Mouse (Mus musculus): ENCODE measurements around the gene Notch1. TPM values are rescaled to one million over a fixed set of nuclear protein-coding genes. Genes with fewer than 3 reads are reported as not detected.

Gene Notch1
- polyA plus RNA-seq, 1 experiment, result 4.5 TPM

GRCm38 (mm10) chr2:26482824-26483223, 33.6 kb downstream of the Notch1 start:
- Histone ChIP-seq H3K79me2 (ENCODE audit: control insufficient read depth, insufficient read depth) (no peaks in the 10 kb centered on the region), H3K4me3 (ENCODE audit: insufficient read depth, poor library complexity, severe bottlenecking) (no peak overlapping the region), H3ac (ENCODE audit: control insufficient read depth, insufficient read length, low read depth) (no peak overlapping the region), H3K79me3 (ENCODE audit: low read depth) (no peaks in the 10 kb centered on the region), H3K27me3 (ENCODE audit: control insufficient read depth, insufficient read depth, insufficient read length) (no peaks in the 10 kb centered on the region), H3K36me3 (ENCODE audit: control insufficient read depth, insufficient read depth) (no peaks in the 10 kb centered on the region)
- no peak for TF ChIP-seq CTCF (IDR thresholded peaks at IDR 0.05; ENCODE audit: control insufficient read depth, insufficient read depth, insufficient read length)
- TF ChIP-seq MYOG (IDR thresholded peaks at IDR 0.05; ENCODE audit: control insufficient read depth, extremely low read depth, insufficient read length), result no peak
- no peak for TF ChIP-seq MYOD1 (IDR thresholded peaks at IDR 0.05; ENCODE audit: control insufficient read depth, insufficient read length, low read depth)
- TF ChIP-seq CEBPB (IDR thresholded peaks at IDR 0.05; ENCODE audit: low read depth), result no peak
- TF ChIP-seq USF1 (IDR thresholded peaks at IDR 0.05; ENCODE audit: low read depth), result no peak
- TF ChIP-seq MAX (IDR thresholded peaks at IDR 0.05), result no peak
- TF ChIP-seq FOSL1 (IDR thresholded peaks at IDR 0.05; ENCODE audit: insufficient read depth, low read length, poor library complexity, severe bottlenecking), result no peak

- Histone ChIP-seq H3K36me3 (ENCODE audit: control insufficient read depth, insufficient read depth) (peaks cover 7% of the 10 kb centered on the region), H3K79me2 (ENCODE audit: control insufficient read depth, insufficient read depth) (no peaks in the 10 kb centered on the region)
- TF ChIP-seq CEBPB (IDR thresholded peaks at IDR 0.05; ENCODE audit: low read depth), result no peak
- TF ChIP-seq MAX (IDR thresholded peaks at IDR 0.05), result no peak
- TF ChIP-seq MYOD1 (IDR thresholded peaks at IDR 0.05; ENCODE audit: control insufficient read depth, insufficient read length, low read depth), result no peak
- TF ChIP-seq MYOG (IDR thresholded peaks at IDR 0.05; ENCODE audit: control insufficient read depth, extremely low read depth, insufficient read length), result no peak
- no peak for TF ChIP-seq CTCF (IDR thresholded peaks at IDR 0.05; ENCODE audit: control insufficient read depth, insufficient read depth, insufficient read length)
- TF ChIP-seq USF1 (IDR thresholded peaks at IDR 0.05; ENCODE audit: low read depth), result no peak
- no peak for TF ChIP-seq FOSL1 (IDR thresholded peaks at IDR 0.05; ENCODE audit: insufficient read depth, low read length, poor library complexity, severe bottlenecking)
Measured at GRCm38 (mm10) chr2:26481724-26482495, 34.6 kb downstream of the Notch1 start.

GRCm38 (mm10) chr2:26480911-26481310, 35.6 kb downstream of the Notch1 start:
- H3K36me3 ChIP-seq (ENCODE audit: control insufficient read depth, insufficient read depth), result peaks cover 11% of the 10 kb centered on the region
- H3K4me3 ChIP-seq (ENCODE audit: insufficient read depth, poor library complexity, severe bottlenecking), result no peak overlapping the region
- no peak overlapping the region for H3ac ChIP-seq (ENCODE audit: control insufficient read depth, insufficient read length, low read depth)
- H3K27me3 ChIP-seq (ENCODE audit: control insufficient read depth, insufficient read depth, insufficient read length), result no peaks in the 10 kb centered on the region
- no peaks in the 10 kb centered on the region for H3K79me3 ChIP-seq (ENCODE audit: low read depth)
- TF ChIP-seq MAX (IDR thresholded peaks at IDR 0.05) (no peak), MYOG (IDR thresholded peaks at IDR 0.05; ENCODE audit: control insufficient read depth, extremely low read depth, insufficient read length) (no peak), CEBPB (IDR thresholded peaks at IDR 0.05; ENCODE audit: low read depth) (no peak), FOSL1 (IDR thresholded peaks at IDR 0.05; ENCODE audit: insufficient read depth, low read length, poor library complexity, severe bottlenecking) (no peak), MYOD1 (IDR thresholded peaks at IDR 0.05; ENCODE audit: control insufficient read depth, insufficient read length, low read depth) (no peak), CTCF (IDR thresholded peaks at IDR 0.05; ENCODE audit: control insufficient read depth, insufficient read depth, insufficient read length) (no peak), USF1 (IDR thresholded peaks at IDR 0.05; ENCODE audit: low read depth) (no peak)
- no peaks in the 10 kb centered on the region for H3K79me2 ChIP-seq (ENCODE audit: control insufficient read depth, insufficient read depth)

More at GRCm38 (mm10) chr2:26481724-26482495, 34.6 kb downstream of the Notch1 start:
- Histone ChIP-seq H3K27me3 (ENCODE audit: control insufficient read depth, insufficient read depth, insufficient read length) (no peaks in the 10 kb centered on the region), H3ac (ENCODE audit: control insufficient read depth, insufficient read length, low read depth) (no peak overlapping the region), H3K4me3 (ENCODE audit: insufficient read depth, poor library complexity, severe bottlenecking) (no peak overlapping the region), H3K79me3 (ENCODE audit: low read depth) (no peaks in the 10 kb centered on the region)

- Histone ChIP-seq H3K27me3 (ENCODE audit: control insufficient read depth, insufficient read depth, insufficient read length) (no peaks in the 10 kb centered on the region), H3K4me3 (ENCODE audit: insufficient read depth, poor library complexity, severe bottlenecking) (no peak overlapping the region), H3ac (ENCODE audit: control insufficient read depth, insufficient read length, low read depth) (no peak overlapping the region), H3K79me3 (ENCODE audit: low read depth) (no peaks in the 10 kb centered on the region), H3K36me3 (ENCODE audit: control insufficient read depth, insufficient read depth) (peaks cover 13% of the 10 kb centered on the region), H3K79me2 (ENCODE audit: control insufficient read depth, insufficient read depth) (no peaks in the 10 kb centered on the region)
- TF ChIP-seq FOSL1 (IDR thresholded peaks at IDR 0.05; ENCODE audit: insufficient read depth, low read length, poor library complexity, severe bottlenecking) (no peak), CEBPB (IDR thresholded peaks at IDR 0.05; ENCODE audit: low read depth) (no peak), MAX (IDR thresholded peaks at IDR 0.05) (no peak), MYOG (IDR thresholded peaks at IDR 0.05; ENCODE audit: control insufficient read depth, extremely low read depth, insufficient read length) (no peak), USF1 (IDR thresholded peaks at IDR 0.05; ENCODE audit: low read depth) (no peak), MYOD1 (IDR thresholded peaks at IDR 0.05; ENCODE audit: control insufficient read depth, insufficient read length, low read depth) (no peak), CTCF (IDR thresholded peaks at IDR 0.05; ENCODE audit: control insufficient read depth, insufficient read depth, insufficient read length) (no peak)
Measured at GRCm38 (mm10) chr2:26478685-26479205, 37.7 kb downstream of the Notch1 start.

GRCm38 (mm10) chr2:26477911-26478310, 38.6 kb downstream of the Notch1 start:
- no peaks in the 10 kb centered on the region for H3K79me2 ChIP-seq (ENCODE audit: control insufficient read depth, insufficient read depth)
- H3ac ChIP-seq (ENCODE audit: control insufficient read depth, insufficient read length, low read depth), result no peak overlapping the region
- H3K36me3 ChIP-seq (ENCODE audit: control insufficient read depth, insufficient read depth), result peaks cover 13% of the 10 kb centered on the region
- TF ChIP-seq USF1 (IDR thresholded peaks at IDR 0.05; ENCODE audit: low read depth) (no peak), CTCF (IDR thresholded peaks at IDR 0.05; ENCODE audit: control insufficient read depth, insufficient read depth, insufficient read length) (no peak), MYOG (IDR thresholded peaks at IDR 0.05; ENCODE audit: control insufficient read depth, extremely low read depth, insufficient read length) (no peak), MYOD1 (IDR thresholded peaks at IDR 0.05; ENCODE audit: control insufficient read depth, insufficient read length, low read depth) (no peak), FOSL1 (IDR thresholded peaks at IDR 0.05; ENCODE audit: insufficient read depth, low read length, poor library complexity, severe bottlenecking) (no peak), MAX (IDR thresholded peaks at IDR 0.05) (no peak), CEBPB (IDR thresholded peaks at IDR 0.05; ENCODE audit: low read depth) (no peak)
- no peaks in the 10 kb centered on the region for H3K79me3 ChIP-seq (ENCODE audit: low read depth)
- H3K4me3 ChIP-seq (ENCODE audit: insufficient read depth, poor library complexity, severe bottlenecking), result no peak overlapping the region
- no peaks in the 10 kb centered on the region for H3K27me3 ChIP-seq (ENCODE audit: control insufficient read depth, insufficient read depth, insufficient read length)
